In the genomic region with DNA sequence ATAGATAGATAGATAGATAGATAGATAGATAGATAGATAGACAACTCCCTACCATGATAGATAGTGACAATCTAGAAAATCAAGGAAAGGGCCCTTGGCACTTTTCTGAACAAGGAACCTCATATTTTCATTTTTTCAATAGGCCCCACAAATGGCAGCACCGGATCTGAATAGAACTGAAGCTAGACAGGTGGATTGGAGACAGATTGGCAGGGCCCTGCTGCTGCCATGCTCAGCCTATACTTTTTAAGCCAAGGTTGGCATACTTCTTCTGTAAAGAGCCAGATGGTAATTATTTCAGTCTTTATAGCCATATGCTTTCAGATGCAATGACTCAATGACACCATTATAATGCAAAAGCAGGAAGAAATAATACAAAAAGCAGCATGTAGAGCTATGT, we compare ENCODE assay signal across 25 mouse cellular contexts. TPM values are rescaled to one million over a fixed set of nuclear protein-coding genes. Genes with fewer than 3 reads are reported as not detected.
A peak's percentile ranks its signal among the peaks of the same experiment; 100 is the strongest.
DNase-seq lines count a peak whose midpoint lies in the region; ATAC-seq and TF ChIP-seq lines count a peak whose summit lies in the region.
"Had no signal": no experiment of that assay in that cellular context is flagged by ENCODE, and none has a peak within 500 bp of the region (broad histone marks: within the 10 kb centered on the region; RNA-seq: fewer than 3 reads in every experiment).

No protein-coding gene starts in this region.

- WGBS in forebrain, embryonic 14.5 days = 57% methylated on average over 1 of the region's 1 CpGs
- 88% methylated on average over 1 of the region's 1 CpGs for WGBS in forebrain, embryonic 11.5 days
- WGBS in cerebellum, adult 2 months = 7% methylated on average over 1 of the region's 1 CpGs
- 41% methylated on average over 1 of the region's 1 CpGs for WGBS in forebrain, postnatal 0 days

- H3K36me3 ChIP-seq in forebrain, embryonic 14.5 days (ENCODE audit: control insufficient read depth, insufficient read depth, low read length) = no peaks in the 10 kb centered on the region
- no peaks in the 10 kb centered on the region for H3K36me3 ChIP-seq in forebrain, embryonic 11.5 days (ENCODE audit: control insufficient read depth, insufficient read depth, low read length)
- no peaks in the 10 kb centered on the region for H3K36me3 ChIP-seq in forebrain, postnatal 0 days (ENCODE audit: insufficient read depth)
- H3K36me3 ChIP-seq: heart, embryonic 10.5 days; hindbrain, embryonic 13.5 days; limb, embryonic 15.5 days; stomach, embryonic 15.5 days had no signal

- H3K4me1 ChIP-seq in forebrain, embryonic 14.5 days (ENCODE audit: control insufficient read depth, insufficient read depth, low read length) = no peaks in the 10 kb centered on the region
- no peaks in the 10 kb centered on the region for H3K4me1 ChIP-seq in forebrain, embryonic 11.5 days (replicated peaks; ENCODE audit: control insufficient read depth, insufficient read depth, low read length)
- peaks cover 10% of the 10 kb centered on the region for H3K4me1 ChIP-seq in cerebellum, adult 2 months (ENCODE audit: control insufficient read depth, insufficient read depth, low read length)
- no peaks in the 10 kb centered on the region for H3K4me1 ChIP-seq in forebrain, postnatal 0 days (ENCODE audit: insufficient read depth)
- H3K4me1 ChIP-seq: heart, embryonic 10.5 days; hindbrain, embryonic 13.5 days; limb, embryonic 15.5 days; megakaryocyte, embryonic 14.5 days; stomach, embryonic 15.5 days had no signal

- no peaks in the 10 kb centered on the region for H3K9me3 ChIP-seq in forebrain, embryonic 14.5 days (replicated peaks; ENCODE audit: control insufficient read depth, low read length)
- no peaks in the 10 kb centered on the region for H3K9me3 ChIP-seq in forebrain, embryonic 11.5 days (ENCODE audit: control insufficient read depth, low read length)
- H3K9me3 ChIP-seq in forebrain, postnatal 0 days (ENCODE audit: low read length) = no peaks in the 10 kb centered on the region
- H3K9me3 ChIP-seq: heart, embryonic 10.5 days; hindbrain, embryonic 13.5 days; limb, embryonic 15.5 days; megakaryocyte, embryonic 14.5 days; stomach, embryonic 15.5 days had no signal

- H3K4me2 ChIP-seq in forebrain, embryonic 14.5 days (ENCODE audit: low read length) = no peak overlapping the region
- no peak overlapping the region for H3K4me2 ChIP-seq in forebrain, embryonic 11.5 days (ENCODE audit: low read depth, low read length, severe bottlenecking)
- no peak overlapping the region for H3K4me2 ChIP-seq in forebrain, postnatal 0 days (ENCODE audit: low read depth)
- H3K4me2 ChIP-seq: hindbrain, embryonic 13.5 days; limb, embryonic 15.5 days; stomach, embryonic 15.5 days had no signal

- no peak for TF ChIP-seq CTCF in cerebellum, adult 2 months (IDR thresholded peaks at IDR 0.05; ENCODE audit: borderline replicate concordance, insufficient read depth, low read depth, low read length)
- no peak for TF ChIP-seq CTCF in forebrain, postnatal 0 days (IDR thresholded peaks at IDR 0.05; ENCODE audit: low read depth)

- no peaks in the 10 kb centered on the region for H3K27me3 ChIP-seq in forebrain, embryonic 14.5 days (replicated peaks; ENCODE audit: control insufficient read depth, insufficient read depth, low read length)
- no peaks in the 10 kb centered on the region for H3K27me3 ChIP-seq in forebrain, embryonic 11.5 days (ENCODE audit: control insufficient read depth, insufficient read depth, low read length)
- no peaks in the 10 kb centered on the region for H3K27me3 ChIP-seq in cerebellum, adult 2 months (ENCODE audit: control insufficient read depth, insufficient read depth, low read length)
- no peaks in the 10 kb centered on the region for H3K27me3 ChIP-seq in forebrain, postnatal 0 days (ENCODE audit: insufficient read depth, low read length)
- H3K27me3 ChIP-seq: hindbrain, embryonic 13.5 days; limb, embryonic 15.5 days; megakaryocyte, embryonic 14.5 days; stomach, embryonic 15.5 days had no signal

- H3K27ac ChIP-seq in forebrain, embryonic 14.5 days (ENCODE audit: low read depth, low read length) = no peak overlapping the region
- no peak overlapping the region for H3K27ac ChIP-seq in forebrain, embryonic 11.5 days (ENCODE audit: low read depth, low read length)
- H3K27ac ChIP-seq in cerebellum, adult 2 months (ENCODE audit: insufficient read depth, low read length) = no peak overlapping the region
- no peak overlapping the region for H3K27ac ChIP-seq in forebrain, postnatal 0 days (ENCODE audit: low read depth, low read length)
- H3K27ac ChIP-seq: heart, embryonic 10.5 days; hindbrain, embryonic 13.5 days; kidney, postnatal 0 days; limb, embryonic 15.5 days; stomach, embryonic 15.5 days had no signal

- peak; percentile 82 for ATAC-seq in forebrain, embryonic 14.5 days
- ATAC-seq in forebrain, embryonic 11.5 days (replicated peaks; ENCODE audit: low FRiP score) = no peak
- peak; percentile 76 for ATAC-seq in forebrain, postnatal 0 days
- ATAC-seq: intestine, postnatal 0 days had no signal

- H3K9ac ChIP-seq in forebrain, embryonic 14.5 days (ENCODE audit: low read length) = no peak overlapping the region
- no peak overlapping the region for H3K9ac ChIP-seq in forebrain, embryonic 11.5 days (ENCODE audit: low read length)
- no peak overlapping the region for H3K9ac ChIP-seq in forebrain, postnatal 0 days
- H3K9ac ChIP-seq: hindbrain, embryonic 13.5 days; limb, embryonic 15.5 days; stomach, embryonic 15.5 days had no signal

- DNase-seq in forebrain, embryonic 14.5 days (ENCODE audit: low spot score) = peak; percentile 79
- DNase-seq in forebrain, embryonic 11.5 days (ENCODE audit: low spot score) = no peak
- peak; percentile 87 for DNase-seq in brain, adult 2 months (ENCODE audit: low read depth, low spot score)
- peak; percentile 27 to 81 for DNase-seq in cerebellum, adult 2 months
- DNase-seq in forebrain, postnatal 0 days = peak; percentile 41
- DNase-seq in embryo, embryonic 10 days (ENCODE audit: low spot score) = no peak
- no peak for DNase-seq in testis, postnatal 10 days (ENCODE audit: low spot score)
- DNase-seq in gastrocnemius, postnatal 10 days = no peak
- DNase-seq: adrenal gland, adult 2 months; heart, postnatal 10 days; lung, postnatal 10 days; spleen, adult 18-20 months; thymus, postnatal 25 days had no signal

- H3K4me3 ChIP-seq in forebrain, embryonic 14.5 days (ENCODE audit: low read depth, low read length) = no peak overlapping the region
- H3K4me3 ChIP-seq in forebrain, embryonic 11.5 days (ENCODE audit: low read depth, low read length) = no peak overlapping the region
- H3K4me3 ChIP-seq in cerebellum, adult 2 months (replicated peaks; ENCODE audit: insufficient read depth, low read depth, low read length) = no peak overlapping the region
- H3K4me3 ChIP-seq in forebrain, postnatal 0 days (ENCODE audit: low read depth, low read length) = no peak overlapping the region
- H3K4me3 ChIP-seq: heart, embryonic 10.5 days; hindbrain, embryonic 13.5 days; limb, embryonic 15.5 days; megakaryocyte, embryonic 14.5 days; stomach, embryonic 15.5 days had no signal

- TF ChIP-seq POLR2A in cerebellum, adult 2 months (IDR thresholded peaks at IDR 0.05; ENCODE audit: borderline replicate concordance, insufficient read depth, low read length) = no peak

RNA-seq across cellular contexts. Expression of a gene that starts 15.8 kb away (rescaled TPM):
- polyA plus RNA-seq in forebrain, embryonic 14.5 days (2014; fragmentation: Nextera tagmentation; extraction: Ambion mirVana) = not detected in 2 replicates
- polyA plus RNA-seq in forebrain, embryonic 11.5 days (2014; fragmentation: Nextera tagmentation; extraction: Ambion mirVana) = not detected in 2 replicates
- polyA plus RNA-seq in cerebellum, adult 2 months (2012; rRNA removed) = not detected in 2 replicates
- total RNA-seq in forebrain, postnatal 0 days (2014; rRNA removed) = not detected in 2 replicates
- not detected in 2 replicates for polyA plus RNA-seq in forebrain, postnatal 0 days (2015; fragmentation: Nextera tagmentation; extraction: Ambion mirVana)
- total RNA-seq in gastrocnemius, postnatal 10 days (2021) = not detected
- total RNA-seq: adrenal gland, adult 2 months; CH12.LX; gastrocnemius, postnatal 4 days; layer of hippocampus, postnatal 36 days; midbrain, postnatal 0 days had no signal
- polyA plus RNA-seq: adrenal gland, adult 2 months; embryonic facial prominence, embryonic 14.5 days; hindbrain, embryonic 13.5 days; midbrain, postnatal 0 days had no signal

Comparison
In these comparisons a context has a peak if more than half of its experiments do, and no peak if none do; other contexts are left out.
1. DNase-seq: peak in forebrain, embryonic 14.5 days (single experiment), brain, adult 2 months (single experiment), cerebellum, adult 2 months (2 of 2) and forebrain, postnatal 0 days (single experiment); none in forebrain, embryonic 11.5 days (single experiment), embryo, embryonic 10 days (single experiment), testis, postnatal 10 days (single experiment) and gastrocnemius, postnatal 10 days (single experiment).